In the genomic region with DNA sequence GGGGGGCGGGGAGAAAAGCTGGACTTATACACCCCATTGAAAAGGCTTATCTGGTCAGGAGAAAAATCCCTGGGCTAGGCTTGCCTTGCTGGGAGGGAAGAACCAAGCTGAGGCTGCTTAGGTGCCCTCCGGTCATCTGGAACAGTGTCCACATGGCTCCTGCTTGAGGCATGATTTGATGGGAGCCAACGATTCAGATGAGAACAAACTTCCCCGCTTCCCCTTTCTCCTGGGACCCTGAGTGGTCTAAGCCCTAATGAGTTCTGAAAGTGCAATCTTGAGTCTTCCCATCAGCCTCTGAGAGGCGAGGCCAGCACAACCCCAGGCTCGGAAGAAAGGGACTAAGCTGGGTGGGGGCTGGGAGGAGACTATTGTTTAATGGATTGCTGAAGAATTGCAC, we compare ENCODE assay signal across 8 mouse cellular contexts.
A peak's percentile ranks its signal among the peaks of the same experiment; 100 is the strongest.
DNase-seq lines count a peak whose midpoint lies in the region; ATAC-seq and TF ChIP-seq lines count a peak whose summit lies in the region.

No protein-coding gene starts in this region.

- H3K4me2 ChIP-seq in heart, embryonic 14.5 days (ENCODE audit: low read length) = peak overlapping the region; percentile 69
- H3K4me2 ChIP-seq in limb, embryonic 13.5 days (replicated peaks) = peak overlapping the region; percentile 71

- peak overlapping the region; percentile 68 for H3K9ac ChIP-seq in heart, embryonic 14.5 days (ENCODE audit: low read length)
- peak overlapping the region; percentile 63 for H3K9ac ChIP-seq in limb, embryonic 13.5 days

- H3K27me3 ChIP-seq in heart, embryonic 14.5 days (ENCODE audit: control insufficient read depth, insufficient read depth, low read length) = no peaks in the 10 kb centered on the region
- H3K27me3 ChIP-seq in limb, embryonic 13.5 days = no peaks in the 10 kb centered on the region

- H3K9me3 ChIP-seq in heart, embryonic 14.5 days (ENCODE audit: control insufficient read depth, low read length) = no peaks in the 10 kb centered on the region
- H3K9me3 ChIP-seq in limb, embryonic 13.5 days = 0 out of 2 replicates have a peak, but pooled peaks cover 4% of the 10 kb centered on the region

- peak overlapping the region; percentile 48 for H3K4me3 ChIP-seq in left cerebral cortex, adult 2 months
- peak overlapping the region; percentile 36 to 43 for H3K4me3 ChIP-seq in heart, embryonic 14.5 days (ENCODE audit: control insufficient read depth in 1 of 2, insufficient read depth in 1 of 2, low read depth in 1 of 2, low read length in 2 of 2)
- peak overlapping the region; percentile 42 for H3K4me3 ChIP-seq in limb, embryonic 13.5 days

- ATAC-seq in heart, embryonic 14.5 days (ENCODE audit: insufficient number of reproducible peaks, insufficient read depth, low FRiP score, low read depth) = no peak
- peak; percentile 43; the same call in 1 of the 2 replicates for ATAC-seq in limb, embryonic 13.5 days (ENCODE audit: low FRiP score, low read depth)

- no peak for DNase-seq in left cerebral cortex, adult 2 months (ENCODE audit: extremely low spot score in 1 of 2, low spot score in 2 of 2)
- DNase-seq in left cerebral cortex, adult 11 months (ENCODE audit: low spot score) = no peak
- peak; percentile 51 to 52 for DNase-seq in cerebellum, postnatal 14 days
- DNase-seq in retina, postnatal 7 days (ENCODE audit: low read depth, low spot score) = peak; percentile 55
- DNase-seq in adipocyte (ENCODE audit: low spot score) = no peak
- no peak for DNase-seq in spleen, postnatal 36 days (ENCODE audit: low spot score in 2 of 2)

- peak overlapping the region; percentile 82 for H3K27ac ChIP-seq in left cerebral cortex, adult 2 months
- H3K27ac ChIP-seq in heart, embryonic 14.5 days (replicated peaks in 1 of 2; ENCODE audit: control insufficient read depth in 1 of 2, insufficient read depth in 1 of 2, low read depth in 2 of 2, low read length in 2 of 2) = peak overlapping the region; percentile 35 to 51
- peak overlapping the region; percentile 48; the same call in 1 of the 2 replicates for H3K27ac ChIP-seq in limb, embryonic 13.5 days

- H3K4me1 ChIP-seq in heart, embryonic 14.5 days (ENCODE audit: control insufficient read depth in 2 of 2, insufficient read depth in 2 of 2, low read length in 2 of 2) = peaks cover 12 to 36% of the 10 kb centered on the region in 2 experiments
- H3K4me1 ChIP-seq in limb, embryonic 13.5 days = peaks cover 27% of the 10 kb centered on the region

- TF ChIP-seq CTCF in left cerebral cortex, adult 2 months (IDR thresholded peaks at IDR 0.05) = no peak

- H3K36me3 ChIP-seq in heart, embryonic 14.5 days (ENCODE audit: control insufficient read depth, insufficient read depth, low read length) = no peaks in the 10 kb centered on the region
- H3K36me3 ChIP-seq in limb, embryonic 13.5 days = no peaks in the 10 kb centered on the region

- 1% methylated on average over 5 of the region's 6 CpGs for WGBS in heart, embryonic 14.5 days
- under 1% methylated on average over 5 of the region's 6 CpGs for WGBS in limb, embryonic 13.5 days

- intact Hi-C loops in left cerebral cortex, adult 2 months (cut with DNase I) = loop anchor here (5.0 kb wide), 1 partner anchor 77 kb away; no protein-coding TSS in a partner anchor

Comparison
In these comparisons a context has a peak if more than half of its experiments do, and no peak if none do; other contexts are left out.
1. DNase-seq: peak in cerebellum, postnatal 14 days (2 of 2) and retina, postnatal 7 days (single experiment); none in left cerebral cortex, adult 2 months (0 of 2), left cerebral cortex, adult 11 months (single experiment), adipocyte (single experiment) and spleen, postnatal 36 days (0 of 2).
2. Peak in every context shown above with its lines, with median percentiles within 50 percentile points of each other: H3K27ac ChIP-seq and H3K4me3 ChIP-seq.